Mouse (Mus musculus) kidney, postnatal 10 days (tissue): ENCODE results near the gene Haus6.
"Not testable (repeated sequence)": the region's sequence is repeated elsewhere in the genome, so short reads cannot be mapped to it uniquely, and the experiment has no call there.

Experiments used
- DNase-seq: peaks from one replicate; pipeline ENCODE4 v3.0.0; 2021; ENCODE audit warnings: mixed read lengths

The Haus6 gene

DNA sequence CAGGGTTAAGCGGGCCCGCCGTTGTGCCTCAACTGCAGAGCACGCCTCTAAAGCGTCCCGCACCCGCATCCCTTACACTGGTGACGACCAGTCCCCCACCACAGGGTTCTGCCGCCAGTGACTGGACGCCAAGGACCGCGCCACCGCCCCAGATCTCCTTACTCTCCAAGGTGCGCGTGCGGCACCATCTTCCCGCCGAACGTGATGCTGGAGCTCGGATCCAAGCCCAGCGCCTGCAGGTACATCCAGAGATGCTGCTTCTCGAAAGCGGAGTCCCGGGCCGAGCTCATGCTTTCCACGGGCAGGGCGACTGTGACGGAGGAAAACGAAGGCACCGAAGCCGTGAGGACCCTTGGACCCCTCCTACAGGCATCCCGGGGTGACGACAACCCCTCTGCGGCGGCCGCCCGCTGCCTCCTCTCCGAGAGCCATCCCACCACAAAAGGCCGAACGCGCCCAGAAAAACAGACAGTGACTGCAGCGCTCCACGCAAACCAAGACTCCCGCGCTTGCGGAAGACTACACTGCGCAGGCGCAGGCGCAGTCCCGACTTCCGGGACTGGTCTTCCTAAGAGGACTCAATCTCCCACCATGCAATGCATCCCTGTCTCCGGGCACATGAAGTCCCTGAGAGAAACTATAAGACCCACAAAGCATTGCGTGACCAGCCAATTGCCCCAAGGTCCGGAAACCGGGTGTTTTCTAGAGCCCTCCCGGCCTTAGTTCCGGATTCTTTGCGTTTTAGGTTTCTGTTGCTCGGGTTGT lies at the start of gene Haus6:
Haus6 (minus strand) TSS at position 532 of the 765 bp plus-strand sequence.
- peak; percentile 94 for DNase-seq

DNA sequence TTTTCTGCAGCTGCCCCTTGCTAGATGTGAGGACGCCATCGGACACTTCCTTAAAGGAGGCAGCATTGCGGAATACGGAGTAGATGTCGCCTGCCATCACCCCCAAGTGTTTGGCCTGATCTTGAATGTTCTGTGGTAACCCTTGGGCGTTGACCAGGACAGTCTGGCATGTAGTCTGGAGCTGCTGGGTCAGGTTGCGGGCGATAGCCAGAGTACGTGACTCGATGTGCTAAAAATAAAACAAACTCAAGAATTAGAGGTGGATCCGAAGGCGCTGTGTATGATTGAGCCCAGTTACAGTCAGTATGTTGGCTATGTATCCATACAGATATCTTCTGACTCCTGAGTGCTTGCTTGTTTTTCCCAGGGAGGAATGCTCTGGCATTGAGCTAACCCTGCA lies 45.3 kb upstream of the Haus6 start:
- no peak for DNase-seq

DNA sequence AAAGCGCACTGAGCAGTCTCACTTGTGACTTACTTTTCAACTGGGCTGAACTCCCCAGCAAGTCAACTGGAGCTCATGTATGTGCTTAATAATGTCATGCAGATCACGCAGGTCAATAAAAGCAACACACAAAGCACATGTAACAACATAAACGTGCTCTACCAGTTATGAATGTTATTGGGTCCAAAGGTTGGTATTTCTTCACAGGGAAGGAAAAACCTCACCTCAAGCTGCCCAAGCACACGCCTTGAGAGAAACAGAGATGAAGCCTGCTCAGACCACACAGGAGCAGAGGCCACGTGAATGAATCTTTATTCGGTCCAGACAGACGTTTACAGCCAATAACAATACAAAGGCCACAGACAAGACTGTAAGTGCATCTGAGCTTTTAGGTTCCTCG lies 44.6 kb upstream of the Haus6 start:
- not testable (repeated sequence) for DNase-seq

DNA sequence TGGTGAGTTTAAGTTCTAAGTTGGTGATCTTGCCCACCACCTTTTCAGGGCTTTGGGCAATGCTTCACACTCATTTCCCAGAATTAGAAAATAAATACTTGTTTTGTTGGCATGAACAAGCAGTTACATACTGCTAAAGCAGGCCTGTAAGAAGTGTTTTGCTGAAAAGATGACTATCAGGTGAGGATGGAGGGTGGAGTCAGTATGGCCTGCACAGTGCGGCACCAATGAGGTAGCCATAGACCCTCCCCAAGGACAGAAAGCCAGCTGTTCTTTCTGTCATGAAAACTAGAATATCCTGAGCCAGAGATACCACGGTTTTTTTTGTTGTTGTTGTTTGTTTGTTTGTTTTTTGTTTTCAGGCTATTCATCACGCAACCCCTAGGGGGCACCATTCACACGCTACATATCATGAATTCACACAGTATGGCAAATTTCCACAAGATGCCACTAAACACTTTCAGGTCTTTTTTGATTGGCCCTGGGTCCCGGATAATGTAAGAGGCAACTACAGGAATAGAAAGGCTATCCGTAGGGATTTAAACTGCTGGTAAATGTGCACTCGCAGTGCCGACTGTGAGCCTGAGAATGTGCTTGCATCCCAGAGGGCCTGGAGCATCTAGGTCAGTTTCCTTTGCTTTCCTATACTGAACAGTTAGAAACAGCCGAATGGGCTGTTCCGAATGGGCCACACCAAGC lies 40.0 kb upstream of the Haus6 start:
- no peak for DNase-seq

DNA sequence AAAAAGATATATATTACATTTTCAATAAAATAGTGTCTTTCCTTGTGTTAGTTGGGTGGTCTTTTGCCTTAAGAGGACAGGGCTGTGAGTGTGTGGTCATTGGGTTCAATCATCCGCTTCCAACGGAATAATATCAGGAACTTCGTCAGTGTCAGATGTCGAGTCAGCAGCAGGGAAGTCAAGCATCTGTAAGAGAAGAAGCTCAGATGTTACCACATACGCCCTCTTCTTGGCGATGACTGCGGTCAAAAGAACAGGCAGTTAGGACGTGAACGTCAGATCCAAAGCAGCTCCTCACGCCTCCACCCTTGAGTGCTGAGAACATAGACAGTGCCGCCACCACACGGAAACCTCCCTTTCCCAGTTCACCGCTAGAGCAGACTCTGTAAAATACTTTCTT lies 36.5 kb upstream of the Haus6 start:
- DNase-seq, result not testable (repeated sequence)

DNA sequence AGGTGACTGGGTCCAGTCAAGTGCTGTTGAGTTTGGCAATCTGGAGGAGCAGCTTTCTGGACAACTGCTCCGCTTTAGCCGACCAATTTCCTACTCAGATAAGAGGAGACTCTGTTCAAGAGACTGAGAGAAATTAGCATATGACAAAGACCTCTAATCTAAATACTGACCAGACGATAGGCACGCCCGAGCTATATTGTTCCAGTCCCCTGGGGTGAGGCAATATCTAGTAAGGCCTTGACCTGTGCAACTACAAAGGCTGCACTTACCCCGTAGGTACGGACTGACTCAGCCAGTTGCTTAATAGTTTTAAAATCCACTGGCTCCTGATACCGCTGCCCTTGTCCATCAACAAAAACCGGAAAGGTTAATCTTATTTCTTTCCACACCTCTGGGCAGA lies 25.7 kb upstream of the Haus6 start:
- DNase-seq, result not testable (repeated sequence)

DNA sequence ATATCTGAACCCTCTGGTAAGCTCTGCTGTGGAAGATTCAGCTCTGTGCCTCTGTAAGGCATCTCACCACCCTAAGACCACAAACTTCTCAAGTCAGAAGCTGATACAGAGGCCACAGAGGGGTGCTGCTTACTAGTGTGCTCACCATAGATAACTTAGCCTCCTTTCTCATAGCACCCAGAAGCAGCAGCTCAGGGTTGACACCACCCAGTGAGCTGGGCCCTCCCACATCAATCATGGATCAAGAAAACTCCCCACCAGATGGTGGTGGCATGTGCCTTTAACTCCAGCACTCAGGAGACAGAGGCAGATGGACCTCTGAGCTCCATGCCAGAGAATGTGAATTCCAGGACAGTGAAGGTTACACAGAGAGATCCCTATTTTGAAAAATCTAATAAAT lies 23.0 kb upstream of the Haus6 start:
- not testable (repeated sequence) for DNase-seq

DNA sequence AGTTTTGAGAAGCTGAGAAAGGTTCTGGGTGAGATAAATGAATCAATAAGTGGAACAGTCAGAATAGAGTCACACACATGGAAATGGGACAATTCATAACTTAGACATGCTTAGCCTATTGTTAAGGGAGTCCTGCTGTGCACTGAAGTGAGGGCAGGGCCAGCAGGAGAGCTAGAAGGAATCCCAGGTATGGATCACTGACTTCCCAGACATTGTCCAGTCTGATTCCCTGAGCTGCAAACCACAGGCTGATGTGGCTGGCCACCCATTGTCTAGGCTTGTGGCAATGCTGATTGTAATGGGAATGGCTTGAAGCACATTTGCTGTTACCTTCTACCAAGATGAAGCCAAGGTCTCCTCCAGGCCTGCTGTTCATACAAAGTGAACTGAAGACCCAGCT lies 22.5 kb upstream of the Haus6 start:
- DNase-seq, result not testable (repeated sequence)

DNA sequence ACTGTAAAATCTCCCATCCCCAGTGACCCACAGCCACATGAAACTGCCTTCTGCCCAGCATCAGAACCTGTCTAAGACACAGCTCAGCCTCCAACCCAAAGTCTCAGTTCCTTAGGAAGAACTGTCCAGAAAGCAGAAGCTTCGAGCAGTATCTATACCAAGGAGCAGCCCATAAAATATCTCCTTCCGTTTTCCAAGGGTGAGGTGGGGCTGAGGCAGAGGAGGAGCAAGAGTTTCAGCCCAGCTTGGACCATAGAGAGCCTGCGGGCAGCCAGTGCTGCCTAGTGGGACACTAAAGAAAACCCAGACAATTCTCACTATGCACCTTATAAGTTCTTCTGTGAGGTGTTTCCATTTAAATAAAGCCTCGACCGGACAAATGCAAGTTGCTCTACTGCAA lies 20.7 kb upstream of the Haus6 start:
- DNase-seq, result not testable (repeated sequence)

DNA sequence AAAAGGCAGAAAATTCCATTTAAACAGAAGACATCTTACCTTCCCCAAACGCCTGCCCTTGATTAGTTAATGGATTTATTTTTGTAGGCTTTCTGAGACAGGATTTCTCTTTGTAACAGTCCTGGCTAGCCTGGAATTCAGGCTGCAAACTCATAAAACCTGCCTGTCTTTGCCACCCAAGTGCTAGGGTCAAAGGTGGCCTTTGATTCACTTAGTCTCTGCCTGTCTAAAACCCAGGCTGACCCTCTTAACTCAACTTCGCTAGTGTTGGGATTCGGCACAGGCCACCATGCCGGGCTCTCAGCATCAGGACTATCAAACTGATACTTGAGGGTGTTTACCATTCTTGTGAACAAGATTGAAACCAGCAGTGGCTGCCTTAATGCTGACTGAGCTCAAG lies 20.0 kb upstream of the Haus6 start:
- no peak for DNase-seq

DNA sequence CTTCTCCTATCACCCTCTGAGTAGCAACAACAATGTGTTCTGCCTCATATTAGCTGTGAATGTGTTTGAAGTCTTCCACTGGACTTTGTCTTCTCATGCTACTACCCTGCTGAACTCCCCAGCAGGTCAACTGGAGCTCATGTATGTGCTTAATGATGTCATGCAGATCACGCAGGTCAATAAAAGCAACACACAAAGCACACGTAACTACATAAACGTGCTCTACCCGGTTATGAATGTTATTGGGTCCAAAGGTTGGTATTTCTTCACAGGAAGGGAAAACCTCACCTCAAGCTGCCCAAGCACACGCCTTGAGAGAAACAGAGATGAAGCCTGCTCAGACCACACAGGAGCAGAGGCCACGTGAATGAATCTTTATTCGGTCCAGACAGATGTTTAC lies 14.6 kb upstream of the Haus6 start:
- not testable (repeated sequence) for DNase-seq

DNA sequence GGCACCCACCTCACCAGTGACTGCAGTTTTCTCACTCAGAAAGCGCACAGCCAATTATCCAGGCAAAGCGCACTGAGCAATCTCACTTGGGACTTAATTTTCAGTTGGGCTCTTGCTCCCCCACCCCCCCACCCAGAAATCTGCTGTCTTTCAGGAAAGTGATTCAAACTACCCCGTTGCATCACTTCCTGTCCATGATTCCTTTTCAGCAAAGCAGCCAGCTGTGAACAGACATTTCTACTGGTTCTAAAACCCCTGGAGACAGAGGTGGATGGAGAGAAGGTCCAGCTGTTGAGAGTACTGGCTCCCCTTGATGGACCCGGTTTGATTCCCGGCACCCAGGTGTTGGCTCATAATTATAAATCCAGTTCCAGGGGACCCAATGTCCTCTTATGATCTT lies 13.6 kb upstream of the Haus6 start:
- no peak for DNase-seq

DNA sequence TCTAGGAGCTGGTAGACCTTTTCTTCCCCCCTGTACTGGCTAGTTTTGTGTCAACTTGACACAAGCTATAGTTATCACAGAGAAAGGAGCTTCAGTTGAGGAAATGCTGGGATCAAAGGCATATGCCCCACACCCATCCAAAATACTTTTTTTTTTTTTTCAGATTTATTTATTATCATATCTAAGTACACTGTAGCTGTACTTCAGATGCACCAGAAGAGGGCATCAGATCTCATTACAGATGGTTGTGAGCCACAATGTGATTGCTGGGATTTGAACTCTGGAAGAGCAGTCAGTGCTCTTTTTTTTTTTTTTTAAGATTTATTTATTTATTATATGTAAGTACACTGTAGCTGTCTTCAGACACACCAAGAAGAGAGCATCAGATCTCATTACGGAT lies 10.7 kb upstream of the Haus6 start:
- DNase-seq, result not testable (repeated sequence)

DNA sequence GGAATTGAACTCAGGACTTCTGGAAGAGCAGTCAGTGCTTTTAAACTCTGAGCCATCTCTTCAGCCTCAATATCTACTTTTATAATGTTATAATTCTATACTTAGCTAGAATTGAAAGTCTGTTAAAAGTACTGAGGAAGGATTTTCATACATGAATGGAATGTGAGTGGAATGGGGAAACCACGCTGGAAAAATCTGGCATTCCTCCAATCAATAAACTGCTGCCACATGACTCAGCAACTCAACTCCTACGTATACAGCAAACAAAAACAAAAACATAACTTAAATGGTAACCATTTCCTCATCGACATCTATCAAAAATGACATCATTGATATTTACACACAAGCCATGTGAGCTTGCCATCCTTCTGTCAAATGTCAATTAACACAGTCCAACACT lies 10.3 kb upstream of the Haus6 start:
- no peak for DNase-seq

DNA sequence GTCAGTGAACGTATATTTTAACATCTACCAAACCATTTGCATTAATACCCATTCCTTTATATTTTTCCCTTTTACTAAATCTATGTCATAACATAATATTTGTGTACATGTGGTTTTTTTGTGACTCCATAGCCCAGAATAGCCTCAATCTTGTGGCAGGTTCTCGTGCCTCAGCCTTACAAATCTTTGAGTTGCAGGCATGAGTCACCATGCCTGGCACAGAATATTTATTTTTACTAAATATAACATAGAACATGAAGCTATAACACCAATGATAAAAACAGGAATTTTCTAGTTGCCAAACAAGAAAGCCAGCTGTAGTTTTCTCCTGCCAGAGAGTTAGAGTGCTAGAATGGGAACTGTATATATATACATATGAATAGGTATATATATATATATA lies 8.7 kb upstream of the Haus6 start:
- no peak for DNase-seq

DNA sequence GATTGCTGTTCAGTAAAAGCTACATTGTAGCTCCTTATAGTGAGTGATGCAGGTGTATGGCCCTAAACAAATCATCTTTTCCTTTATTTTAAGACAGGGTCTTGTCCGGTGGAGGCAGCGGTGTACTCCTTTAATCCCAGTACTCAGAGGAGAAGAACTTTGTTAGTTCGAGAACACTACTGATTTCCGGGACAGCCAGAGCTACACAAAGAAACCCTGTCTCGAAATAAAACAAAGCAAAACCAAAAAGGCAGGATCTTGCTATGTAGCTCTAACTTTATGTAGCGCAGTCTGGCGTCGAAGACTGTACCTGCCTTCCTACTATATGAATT lies 400 bp upstream of the Haus6 start:
- DNase-seq, result no peak

DNA sequence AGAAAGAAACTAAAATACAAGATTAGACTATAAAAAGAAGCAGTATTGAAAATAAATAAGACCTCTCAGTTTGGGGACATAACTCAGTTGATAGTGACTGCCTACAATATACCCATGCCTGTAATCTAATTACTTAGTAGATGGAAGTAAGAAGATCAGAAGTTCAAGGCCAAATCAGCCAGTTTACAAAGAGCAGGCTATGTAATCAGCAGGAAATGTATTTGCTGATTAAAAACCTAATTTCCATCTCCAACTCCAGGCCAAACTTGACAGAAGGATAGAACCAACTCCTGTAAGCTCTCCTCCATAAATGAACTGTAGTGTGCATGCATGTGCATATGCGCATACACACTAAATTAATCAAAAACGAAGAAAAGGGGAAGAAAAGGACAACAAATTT lies 20.6 kb downstream of the Haus6 start:
- DNase-seq, result no peak

DNA sequence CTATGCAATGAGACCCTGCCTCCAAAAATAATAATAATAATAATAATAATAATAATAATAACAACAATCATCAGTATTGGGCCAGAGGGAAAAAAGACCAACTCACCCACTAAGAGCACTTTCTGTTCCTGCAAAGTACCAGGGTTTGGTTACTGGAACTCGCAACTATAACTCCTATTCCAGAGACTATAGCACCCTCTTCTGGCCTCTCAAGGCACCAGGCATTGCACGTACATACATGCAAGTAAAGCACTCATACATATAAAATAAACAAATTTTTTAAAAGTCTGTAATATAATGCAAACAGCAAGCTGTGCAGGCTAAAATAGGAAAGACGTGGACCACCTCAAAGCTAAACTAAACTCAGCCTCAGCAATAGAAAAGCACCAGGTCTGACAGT lies 23.6 kb downstream of the Haus6 start:
- no peak for DNase-seq

DNA sequence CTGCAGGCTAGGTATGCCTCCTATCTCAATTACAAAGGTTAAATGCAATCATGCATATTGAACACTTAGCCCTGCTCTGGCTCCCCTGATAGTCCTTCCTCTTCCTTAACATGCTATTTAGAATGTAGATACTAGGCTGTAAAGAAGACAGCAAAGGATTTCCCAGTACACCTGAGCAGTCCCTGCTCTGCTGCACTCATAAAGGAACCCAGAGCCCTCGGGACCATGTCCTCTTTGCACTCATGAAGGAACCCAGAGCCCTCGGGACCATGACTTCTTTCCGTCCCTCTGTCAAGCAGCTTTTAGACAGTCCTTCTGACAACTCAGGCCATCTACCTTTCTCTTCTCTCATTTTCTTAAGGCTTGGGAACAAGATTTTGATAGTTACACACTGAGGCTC lies 31.3 kb downstream of the Haus6 start:
- DNase-seq, result no peak

DNA sequence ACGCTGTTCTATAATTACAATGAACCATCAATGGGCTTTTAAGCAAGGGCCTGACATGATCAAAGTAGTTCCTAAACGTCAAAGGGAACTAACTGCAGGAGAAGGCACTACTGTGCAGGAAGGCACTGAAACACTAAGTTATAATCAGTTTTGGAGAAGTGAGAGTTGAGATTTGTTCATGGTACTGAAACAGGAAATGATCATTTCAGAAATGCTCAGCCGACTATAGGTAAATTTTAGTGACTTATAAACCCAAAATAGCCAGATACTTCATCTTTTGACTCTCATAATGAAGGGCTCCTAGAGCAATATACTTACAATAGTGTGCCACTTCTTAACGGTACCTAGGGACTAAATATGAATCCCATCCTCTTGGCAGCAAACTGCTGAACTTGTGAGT lies 31.8 kb downstream of the Haus6 start:
- no peak for DNase-seq

DNA sequence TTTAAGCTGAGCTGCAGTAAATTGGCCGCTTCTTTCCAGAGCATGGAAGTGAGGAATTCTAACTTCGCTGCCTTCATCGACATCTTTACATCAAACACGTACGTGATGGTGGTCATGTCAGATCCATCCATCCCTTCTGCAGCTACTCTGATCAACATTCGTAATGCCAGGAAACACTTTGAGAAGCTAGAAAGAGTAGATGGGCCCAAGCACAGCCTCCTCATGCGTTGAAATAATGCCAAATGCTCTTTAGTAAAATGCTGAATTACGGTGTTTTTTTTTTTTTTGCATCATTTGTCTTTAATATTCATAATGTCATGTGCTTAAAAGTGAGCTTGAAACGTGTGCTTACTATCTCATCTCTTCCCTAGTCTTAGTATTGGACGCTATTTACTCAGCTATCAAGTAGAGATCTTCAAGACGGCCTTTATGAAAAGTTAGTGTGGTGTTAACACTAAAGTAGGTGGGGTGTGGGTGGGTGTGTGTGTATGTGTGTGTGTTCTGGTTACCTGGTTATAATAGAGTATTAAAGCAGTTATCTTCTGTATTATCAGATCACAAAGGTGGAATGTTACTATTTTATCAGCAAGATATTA lies 35.1 kb downstream of the Haus6 start:
- DNase-seq, result no peak

DNA sequence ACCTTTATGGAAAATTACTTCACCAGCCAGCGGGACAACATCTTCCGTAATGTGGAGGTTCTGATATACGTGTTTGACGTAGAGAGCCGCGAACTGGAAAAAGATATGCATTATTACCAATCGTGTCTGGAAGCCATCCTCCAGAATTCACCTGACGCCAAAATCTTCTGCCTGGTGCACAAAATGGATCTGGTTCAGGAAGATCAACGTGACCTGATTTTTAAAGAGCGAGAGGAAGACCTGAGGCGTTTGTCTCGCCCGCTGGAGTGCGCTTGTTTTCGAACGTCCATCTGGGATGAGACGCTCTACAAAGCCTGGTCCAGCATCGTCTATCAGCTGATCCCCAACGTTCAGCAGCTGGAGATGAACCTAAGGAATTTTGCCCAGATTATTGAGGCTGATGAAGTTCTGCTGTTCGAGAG lies 35.7 kb downstream of the Haus6 start:
- DNase-seq, result peak; percentile 37

DNA sequence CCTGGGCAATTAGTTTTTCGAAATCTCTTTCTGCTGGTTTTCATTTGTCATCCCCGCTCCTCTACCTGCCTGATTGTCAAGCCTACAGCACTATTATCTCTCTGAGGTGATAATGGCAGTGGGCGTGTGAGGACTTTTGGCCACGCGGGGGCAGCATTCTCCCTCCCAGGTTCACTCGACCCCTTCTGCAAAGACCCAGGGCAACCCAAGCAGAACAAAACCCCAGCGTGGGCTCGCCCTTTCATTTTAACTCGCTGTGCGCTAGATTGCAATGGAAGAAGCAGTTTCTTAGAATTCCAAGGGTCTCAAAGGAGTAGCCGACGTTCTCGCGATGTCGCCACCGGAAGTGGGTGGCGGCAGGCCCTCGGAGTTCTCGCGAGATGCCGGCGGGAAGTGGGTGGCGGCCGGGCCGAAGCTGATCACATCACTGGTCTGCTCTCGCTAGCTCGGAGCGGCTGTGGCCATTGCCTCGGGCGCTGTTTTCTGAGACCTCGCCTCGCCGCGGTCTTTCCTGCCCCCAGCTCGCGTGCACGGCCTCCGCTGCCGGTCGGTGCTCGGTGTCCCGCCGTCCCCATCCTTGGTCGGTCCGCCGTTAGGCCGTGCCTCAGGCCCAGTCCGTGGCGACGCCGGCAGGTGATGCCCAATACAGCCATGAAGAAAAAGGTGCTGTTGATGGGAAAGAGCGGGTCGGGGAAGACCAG lies 36.4 kb downstream of the Haus6 start, which contains the start of gene Rraga:
Rraga (plus strand) TSS at position 386 of the 701 bp plus-strand sequence.
- peak; percentile 98 for DNase-seq

DNA sequence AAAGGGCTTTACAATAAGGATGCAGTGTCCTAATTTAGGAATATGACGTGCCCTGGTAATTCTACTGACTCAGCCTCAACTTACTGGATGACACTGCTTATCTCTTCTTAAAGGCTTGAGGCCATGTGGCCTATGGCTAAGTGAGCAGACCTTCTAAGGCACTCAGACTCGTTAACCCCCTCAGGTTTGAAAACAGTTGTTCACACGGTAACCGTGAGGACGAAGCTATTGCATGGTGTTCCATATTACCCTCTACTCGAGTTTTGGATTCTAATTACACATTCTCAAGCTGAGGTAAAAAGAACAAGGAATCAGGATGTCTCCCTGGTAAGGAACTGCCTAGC lies 36.9 kb downstream of the Haus6 start:
- DNase-seq, result no peak
